Mouse (Mus musculus) midbrain, embryonic 14.5 days (tissue): Measurements from ENCODE around the gene Mdc1. TPM values are rescaled to one million over a fixed set of nuclear protein-coding genes. Genes with fewer than 3 reads are reported as not detected.

Source experiments
- ATAC-seq: fragments of 200-750 bp; cut with Nextera tagmentation; 2 replicates; pipeline ENCODE4 v1.8.0; 2017; ENCODE audit warnings: moderate number of reproducible peaks, moderate library complexity; ENCODE audit not compliant: low FRiP score, low TSS enrichment
- DNase-seq: peaks from one replicate; pipeline ENCODE4 v3.0.0-alpha.2; 2015
- H3K27ac ChIP-seq: fragments of 300-500 bp; sonication (generic); replicated peaks from 2 replicates; pipeline ENCODE4 v1.5.1; 2014; ENCODE audit warnings: mild to moderate bottlenecking, low read depth, low read length, moderate library complexity
- H3K27me3 ChIP-seq: fragments of 300-500 bp; sonication (generic); 2 replicates; pipeline ENCODE4 v1.6.1; 2014; ENCODE audit warnings: low read length, control low read depth, mixed read lengths; ENCODE audit not compliant: control insufficient read depth, insufficient read depth
- H3K36me3 ChIP-seq: fragments of 300-500 bp; sonication (generic); 2 replicates; pipeline ENCODE4 v1.6.1; 2014; ENCODE audit warnings: low read length, control low read depth; ENCODE audit not compliant: control insufficient read depth, insufficient read depth
- H3K4me1 ChIP-seq: fragments of 300-500 bp; sonication (generic); 2 replicates; pipeline ENCODE4 v1.6.1; 2014; ENCODE audit warnings: mild to moderate bottlenecking, antibody characterized with exemption, low read length, control low read depth; ENCODE audit not compliant: control insufficient read depth, insufficient read depth
- H3K4me2 ChIP-seq: fragments of 300-500 bp; sonication (generic); 2 replicates; pipeline ENCODE4 v1.6.1; 2014; ENCODE audit warnings: mild to moderate bottlenecking, low read length, moderate library complexity
- H3K4me3 ChIP-seq: fragments of 300-500 bp; sonication (generic); replicated peaks from 2 replicates; pipeline ENCODE4 v1.5.1; 2014; ENCODE audit warnings: low read depth, low read length
- H3K9ac ChIP-seq: fragments of 300-500 bp; sonication (generic); replicated peaks from 2 replicates; pipeline ENCODE4 v1.6.1; 2014; ENCODE audit warnings: mild to moderate bottlenecking, low read length, moderate library complexity
- H3K9me3 ChIP-seq: fragments of 300-500 bp; sonication (generic); 2 replicates; pipeline ENCODE4 v1.6.1; 2016; ENCODE audit warnings: low read length, control low read depth, mixed read lengths; ENCODE audit not compliant: control insufficient read depth
- WGBS: fragments of 180-500 bp; shearing (Covaris S2); extraction: QIAGEN DNeasy Blood & Tissue Kit; methylation state at CpG from one replicate; pipeline ENCODE4 v1.1.7; 2014; 5-methylcytosine and 5-hydroxymethylcytosine counted together
- polyA plus RNA-seq: library from polyadenylated mRNA; unstranded; fragments of >200 nt; fragmentation: Nextera tagmentation; extraction: Ambion mirVana; gene quantifications from 2 replicates; pipeline ENCODE4 v1.2.1, GENCODE M21; 2014

Mdc1 gene
- polyA plus RNA-seq, 1 experiment from 2014 or later: 8.2 TPM

DNA sequence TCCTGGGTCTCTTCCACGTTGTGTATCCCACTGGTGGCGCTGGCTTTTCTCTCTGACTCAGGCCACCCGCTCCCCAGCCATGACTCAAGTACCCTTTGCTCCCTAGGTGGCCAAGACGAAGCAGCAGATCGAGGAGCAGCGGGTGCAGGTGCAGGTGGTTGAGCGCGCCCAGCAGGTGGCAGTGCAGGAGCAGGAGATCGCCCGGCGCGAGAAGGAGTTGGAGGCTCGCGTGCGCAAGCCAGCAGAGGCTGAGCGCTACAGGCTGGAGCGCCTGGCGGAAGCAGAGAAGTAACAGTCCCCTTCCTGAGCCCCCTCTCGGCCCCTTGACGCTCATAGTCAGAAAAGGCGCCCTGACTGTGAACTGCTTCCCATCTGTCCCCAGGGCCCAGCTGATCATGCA, 11.6 kb upstream of the Mdc1 start:
- Histone ChIP-seq H3K4me1 (peaks cover 11% of the 10 kb centered on the region), H3K36me3 (peaks cover 78% of the 10 kb centered on the region), H3K27me3 (no peaks in the 10 kb centered on the region), H3K27ac (no peak overlapping the region), H3K9ac (no peak overlapping the region), H3K9me3 (no peaks in the 10 kb centered on the region), H3K4me3 (no peak overlapping the region), H3K4me2 (0 out of 2 replicates have a peak overlapping the region, but pooled peaks have one; percentile 6)
- DNase-seq (peak; percentile 91), ATAC-seq (peak; percentile 65; the same call in 1 of the 2 replicates)
- 3% methylated on average over 21 of the region's 21 CpGs for WGBS

DNA sequence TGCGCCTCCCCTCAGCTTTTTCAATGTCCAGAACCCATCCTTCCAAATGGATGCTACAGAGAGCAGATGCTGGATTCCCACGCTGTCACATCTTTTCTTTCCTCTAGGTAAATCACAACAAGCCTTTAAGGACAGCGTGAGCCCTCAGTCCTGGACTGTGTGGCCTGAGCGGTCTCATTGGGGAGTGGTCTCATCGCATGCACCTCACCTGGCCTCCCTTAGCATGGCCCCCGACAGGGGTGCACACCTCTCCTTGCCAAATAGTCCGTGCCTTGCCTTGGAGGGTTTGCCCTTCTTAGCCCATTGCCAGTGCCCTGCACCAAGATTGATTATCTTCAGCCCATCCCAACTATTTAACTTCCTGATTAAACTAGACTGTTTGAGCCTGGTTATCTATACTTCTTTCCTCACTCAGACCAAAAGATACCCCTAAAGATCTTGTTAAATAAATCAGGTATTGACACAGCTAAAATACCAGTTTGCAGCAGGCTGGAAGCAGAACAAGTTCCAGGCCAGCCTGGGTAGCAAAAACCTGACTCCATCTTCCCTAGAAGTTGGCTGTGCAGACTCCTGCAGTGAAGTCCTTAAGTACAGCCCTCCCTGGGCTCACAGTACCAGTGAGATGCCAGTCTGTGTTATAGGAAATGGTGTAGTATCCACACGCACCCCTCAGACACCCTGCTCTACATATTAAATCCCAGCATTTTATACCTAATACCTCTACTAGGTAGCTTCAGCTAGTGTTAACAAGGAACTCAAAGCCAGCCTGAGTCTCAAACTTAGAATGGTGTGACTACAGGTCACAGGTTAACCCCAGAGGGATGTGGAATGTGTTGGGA, 8.7 kb upstream of the Mdc1 start:
- ATAC-seq (no peak), DNase-seq (no peak)
- peaks cover 75% of the 10 kb centered on the region for H3K36me3 ChIP-seq
- H3K4me2 ChIP-seq: no peak overlapping the region
- H3K9ac ChIP-seq: no peak overlapping the region
- no peak overlapping the region for H3K4me3 ChIP-seq
- H3K9me3 ChIP-seq: no peaks in the 10 kb centered on the region
- H3K27me3 ChIP-seq: no peaks in the 10 kb centered on the region
- H3K27ac ChIP-seq: no peak overlapping the region
- H3K4me1 ChIP-seq: peaks cover 24% of the 10 kb centered on the region
- WGBS: 66% methylated on average over 8 of the region's 8 CpGs

DNA sequence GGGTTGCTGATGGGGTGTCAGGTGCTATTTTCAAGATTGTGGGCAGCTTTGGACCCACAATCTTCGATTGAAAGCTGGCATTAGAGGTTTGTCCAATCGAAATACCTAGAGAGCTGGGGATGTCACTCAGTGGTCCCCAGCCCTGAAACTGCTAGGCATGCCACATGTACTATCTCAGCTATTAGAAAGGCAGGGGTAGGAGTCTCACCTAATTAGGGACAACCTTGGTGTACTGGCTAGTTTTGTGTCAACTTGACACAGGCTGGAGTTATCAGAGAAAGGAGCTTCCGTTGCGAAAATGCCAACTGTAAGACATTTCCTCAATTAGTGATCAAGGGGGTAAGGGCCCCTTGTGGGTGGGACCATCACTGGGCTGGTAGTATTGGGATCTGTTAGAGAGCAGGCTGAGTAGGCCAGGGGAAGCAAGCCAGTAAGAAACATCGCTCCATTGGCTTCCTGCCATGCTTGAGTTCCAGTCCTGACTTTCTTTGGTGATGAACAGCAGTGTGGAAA, 8.0 kb upstream of the Mdc1 start:
- Histone ChIP-seq H3K9ac (0 out of 2 replicates have a peak overlapping the region, but pooled peaks have one; percentile 9), H3K27me3 (no peaks in the 10 kb centered on the region), H3K4me1 (peaks cover 24% of the 10 kb centered on the region), H3K4me3 (no peak overlapping the region), H3K4me2 (peak overlapping the region; percentile 82; the same call in 1 of the 2 replicates), H3K36me3 (peaks cover 69% of the 10 kb centered on the region), H3K9me3 (no peaks in the 10 kb centered on the region), H3K27ac (no peak overlapping the region)
- ATAC-seq: no peak
- WGBS: 27% methylated on average over 5 of the region's 5 CpGs
- no peak for DNase-seq

DNA sequence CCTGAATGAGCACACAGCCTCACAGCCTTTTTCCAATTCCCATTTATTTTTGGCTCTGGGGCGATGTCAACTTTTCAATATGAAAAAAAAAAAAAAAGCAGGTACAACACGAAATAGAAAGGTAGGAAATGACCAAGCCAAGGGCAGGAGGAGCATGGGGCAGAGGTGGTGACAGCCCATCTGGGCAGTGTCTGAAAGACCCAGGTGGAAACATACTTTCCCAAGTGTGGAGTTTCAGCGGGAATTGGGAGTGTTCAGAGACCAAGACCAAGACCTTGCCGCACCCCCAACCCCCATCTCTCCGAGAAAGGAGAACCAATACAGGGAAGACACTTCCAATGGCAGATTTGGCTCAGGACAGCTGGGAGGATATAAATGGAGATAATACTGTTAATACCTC, 7.4 kb upstream of the Mdc1 start:
- Histone ChIP-seq H3K4me3 (peak overlapping the region; percentile 10), H3K9ac (no peak overlapping the region; the same call in 1 of the 2 replicates), H3K4me2 (peak overlapping the region; percentile 82), H3K27me3 (no peaks in the 10 kb centered on the region), H3K36me3 (peaks cover 64% of the 10 kb centered on the region), H3K9me3 (no peaks in the 10 kb centered on the region), H3K27ac (no peak overlapping the region), H3K4me1 (peaks cover 24% of the 10 kb centered on the region)
- DNase-seq (no peak), ATAC-seq (no peak)
- 68% methylated on average over 5 of the region's 5 CpGs for WGBS

DNA sequence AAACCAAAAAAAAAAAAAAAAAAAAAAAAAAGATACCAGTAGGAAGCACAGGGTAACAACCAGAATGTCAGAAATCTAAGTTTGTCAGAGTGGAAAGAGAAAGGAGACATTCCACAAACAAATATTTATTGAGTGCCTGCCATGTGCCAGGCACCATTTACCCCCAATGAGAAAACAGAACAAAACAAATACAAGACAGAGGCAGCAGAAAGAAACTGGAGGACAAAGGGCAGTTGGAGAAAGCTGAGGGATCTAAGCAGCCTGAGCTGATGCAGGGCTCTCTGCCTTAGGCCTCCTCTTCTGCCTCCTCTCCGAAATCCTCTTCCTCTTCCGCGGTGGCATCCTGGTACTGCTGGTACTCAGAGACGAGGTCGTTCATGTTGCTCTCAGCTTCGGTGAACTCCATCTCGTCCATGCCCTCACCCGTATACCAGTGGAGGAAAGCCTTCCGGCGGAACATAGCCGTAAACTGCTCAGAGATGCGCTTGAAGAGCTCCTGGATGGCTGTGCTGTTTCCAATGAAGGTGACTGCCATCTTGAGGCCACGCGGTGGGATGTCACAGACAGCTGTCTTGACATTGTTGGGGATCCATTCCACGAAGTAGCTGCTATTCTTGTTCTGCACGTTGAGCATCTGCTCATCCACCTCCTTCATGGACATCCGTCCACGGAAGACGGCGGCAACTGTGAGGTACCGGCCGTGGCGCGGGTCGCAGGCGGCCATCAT, 6.5 kb upstream of the Mdc1 start:
- no peaks in the 10 kb centered on the region for H3K27me3 ChIP-seq
- H3K4me2 ChIP-seq: peak overlapping the region; percentile 82
- H3K9me3 ChIP-seq: no peaks in the 10 kb centered on the region
- ATAC-seq (no peak), DNase-seq (peak; percentile 47)
- peak overlapping the region; percentile 14; the same call in 1 of the 2 replicates for H3K27ac ChIP-seq
- 76% methylated on average over 26 of the region's 26 CpGs for WGBS
- H3K4me1 ChIP-seq: peaks cover 30% of the 10 kb centered on the region
- H3K4me3 ChIP-seq: peak overlapping the region; percentile 64
- peak overlapping the region; percentile 34 for H3K9ac ChIP-seq
- peaks cover 63% of the 10 kb centered on the region for H3K36me3 ChIP-seq

DNA sequence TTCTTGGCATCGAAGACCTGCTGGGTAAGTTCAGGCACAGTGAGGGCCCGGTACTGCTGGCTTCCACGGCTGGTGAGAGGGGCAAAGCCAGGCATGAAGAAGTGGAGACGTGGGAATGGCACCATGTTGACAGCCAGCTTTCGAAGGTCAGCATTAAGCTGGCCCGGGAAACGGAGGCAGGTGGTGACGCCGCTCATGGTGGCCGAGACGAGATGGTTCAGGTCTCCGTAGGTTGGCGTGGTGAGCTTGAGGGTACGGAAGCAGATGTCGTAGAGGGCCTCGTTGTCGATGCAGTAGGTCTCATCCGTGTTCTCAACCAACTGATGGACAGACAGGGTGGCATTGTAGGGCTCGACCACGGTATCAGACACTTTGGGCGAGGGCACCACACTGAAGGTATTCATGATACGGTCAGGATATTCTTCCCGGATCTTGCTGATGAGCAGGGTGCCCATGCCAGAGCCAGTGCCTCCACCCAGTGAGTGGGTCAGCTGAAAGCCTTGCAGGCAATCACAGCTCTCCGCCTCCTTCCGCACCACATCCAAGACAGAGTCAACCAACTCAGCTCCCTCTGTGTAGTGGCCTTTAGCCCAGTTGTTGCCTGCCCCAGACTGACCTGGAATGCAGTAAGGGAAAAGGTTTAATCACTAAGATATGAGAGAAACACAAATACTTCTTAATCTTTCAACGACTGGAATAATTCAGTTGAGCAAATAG, 5.7 kb upstream of the Mdc1 start:
- Histone ChIP-seq H3K4me3 (peak overlapping the region; percentile 64), H3K27me3 (no peaks in the 10 kb centered on the region), H3K4me1 (peaks cover 28% of the 10 kb centered on the region), H3K4me2 (peak overlapping the region; percentile 82), H3K36me3 (peaks cover 60% of the 10 kb centered on the region), H3K27ac (no peak overlapping the region), H3K9me3 (no peaks in the 10 kb centered on the region), H3K9ac (peak overlapping the region; percentile 97; the same call in 1 of the 2 replicates)
- 74% methylated on average over 26 of the region's 26 CpGs for WGBS
- ATAC-seq (no peak), DNase-seq (no peak)

DNA sequence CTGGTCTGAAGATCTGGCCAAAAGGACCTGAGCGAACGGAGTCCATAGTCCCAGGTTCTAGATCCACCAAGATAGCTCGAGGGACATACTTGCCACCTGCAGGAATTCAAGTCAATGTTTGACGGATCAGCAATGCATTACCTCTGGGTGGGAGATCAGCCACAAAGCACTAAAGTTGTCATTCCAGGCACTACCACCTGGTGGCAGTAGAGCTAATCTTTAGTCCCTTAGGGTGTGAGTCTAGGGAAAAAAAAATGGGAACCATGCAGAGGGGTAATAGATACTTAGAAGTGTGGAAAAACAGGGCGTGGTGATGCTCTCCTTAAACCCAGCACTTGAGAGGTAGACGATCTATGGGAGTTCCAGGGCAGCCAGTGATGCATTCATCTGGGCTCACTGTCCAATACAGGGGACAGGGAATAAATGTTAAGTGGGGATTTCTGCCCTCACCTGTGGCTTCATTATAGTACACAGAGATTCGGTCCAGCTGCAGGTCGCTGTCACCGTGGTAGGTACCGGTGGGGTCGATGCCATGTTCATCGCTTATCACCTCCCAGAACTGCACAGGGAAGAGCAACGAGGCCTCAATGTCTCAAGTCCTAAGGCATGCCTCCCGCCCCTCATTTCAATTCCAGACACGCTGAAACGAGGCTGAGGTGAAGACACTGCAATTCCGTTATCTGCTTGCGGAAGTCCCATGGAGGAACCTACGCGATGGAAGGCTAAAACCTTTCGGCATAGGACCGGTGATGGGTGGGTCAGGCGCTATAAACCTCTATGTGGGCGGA, 4.9 kb upstream of the Mdc1 start:
- ATAC-seq: no peak
- peaks cover 54% of the 10 kb centered on the region for H3K36me3 ChIP-seq
- 8% methylated on average over 24 of the region's 24 CpGs for WGBS

More for the DNA sequence above, 4.9 kb upstream of the Mdc1 start:
- Histone ChIP-seq H3K27me3 (no peaks in the 10 kb centered on the region), H3K27ac (peak overlapping the region; percentile 95), H3K4me1 (peaks cover 28% of the 10 kb centered on the region), H3K9me3 (no peaks in the 10 kb centered on the region), H3K9ac (peak overlapping the region; percentile 97), H3K4me2 (peak overlapping the region; percentile 82), H3K4me3 (peak overlapping the region; percentile 64)
- peak; percentile 96 for DNase-seq
